Mouse (Mus musculus) heart, embryonic 10.5 days (tissue): ENCODE data around the gene Pkp4. TPM values are rescaled to one million over a fixed set of nuclear protein-coding genes. Genes with fewer than 3 reads are reported as not detected.
A peak's percentile ranks its signal among the peaks of the same experiment; 100 is the strongest.

Experiments used
- DNase-seq: peaks from one replicate; pipeline ENCODE4 v3.0.0-alpha.2; 2017; ENCODE audit warnings: low spot score
- H3K27ac ChIP-seq: fragments of 300-500 bp; sonication (generic); 2 replicates; pipeline ENCODE4 v1.5.1; 2016; ENCODE audit warnings: mild to moderate bottlenecking
- H3K27me3 ChIP-seq: fragments of 300-500 bp; sonication (generic); 2 replicates; pipeline ENCODE4 v1.6.1; 2016; ENCODE audit warnings: mild to moderate bottlenecking; ENCODE audit not compliant: poor library complexity, insufficient read depth, severe bottlenecking
- H3K36me3 ChIP-seq: fragments of 300-500 bp; sonication (generic); 2 replicates; pipeline ENCODE4 v1.6.1; 2016; ENCODE audit warnings: mild to moderate bottlenecking, moderate library complexity
- H3K4me1 ChIP-seq: fragments of 300-500 bp; sonication (generic); 2 replicates; pipeline ENCODE4 v1.6.1; 2016; ENCODE audit warnings: mild to moderate bottlenecking
- H3K4me3 ChIP-seq: fragments of 300-500 bp; sonication (generic); 2 replicates; pipeline ENCODE4 v1.5.1; 2016; ENCODE audit warnings: mild to moderate bottlenecking, moderate library complexity
- H3K9me3 ChIP-seq: fragments of 300-500 bp; sonication (generic); 2 replicates; pipeline ENCODE4 v1.6.1; 2016; ENCODE audit warnings: mild to moderate bottlenecking, moderate library complexity
- WGBS: fragments of 180-500 bp; shearing (Covaris S2); methylation state at CpG from one replicate; pipeline ENCODE4 v1.1.7; 2016; 5-methylcytosine and 5-hydroxymethylcytosine counted together
- polyA plus RNA-seq: library from polyadenylated mRNA; unstranded; fragments of >200 nt; fragmentation: Nextera tagmentation; extraction: Ambion mirVana; gene quantifications from 2 replicates; pipeline ENCODE4 v1.2.1, GENCODE M21; 2016

Pkp4 gene
- polyA plus RNA-seq, 1 experiment from 2014 or later, result 18.5 TPM

- peaks cover 4% of the 10 kb centered on the region; the same call in 1 of the 2 replicates for H3K36me3 ChIP-seq
- 61% methylated on average over 14 of the region's 14 CpGs for WGBS
- no peaks in the 10 kb centered on the region for H3K9me3 ChIP-seq
- peaks cover 21% of the 10 kb centered on the region for H3K4me1 ChIP-seq
- H3K27me3 ChIP-seq, result no peaks in the 10 kb centered on the region
- H3K4me3 ChIP-seq, result no peak overlapping the region
- DNase-seq, result no peak
- no peak overlapping the region for H3K27ac ChIP-seq
Measured at GRCm38 (mm10) chr2:59266428-59266827, 105.8 kb downstream of the Pkp4 start.

GRCm38 (mm10) chr2:59271835-59272234 is 111.2 kb downstream of the Pkp4 start:
- no peak overlapping the region for H3K4me3 ChIP-seq
- H3K36me3 ChIP-seq, result peaks cover 4% of the 10 kb centered on the region; the same call in 1 of the 2 replicates
- no peaks in the 10 kb centered on the region for H3K9me3 ChIP-seq
- WGBS, result 92% methylated on average over 8 of the region's 8 CpGs
- no peak overlapping the region for H3K27ac ChIP-seq
- peaks cover 11% of the 10 kb centered on the region for H3K4me1 ChIP-seq
- no peaks in the 10 kb centered on the region for H3K27me3 ChIP-seq
- DNase-seq, result peak; percentile 50

GRCm38 (mm10) chr2:59272713-59273112 is 112.1 kb downstream of the Pkp4 start:
- 87% methylated on average over 6 of the region's 6 CpGs for WGBS
- DNase-seq, result peak; percentile 45

GRCm38 (mm10) chr2:59280914-59281562 is 120.4 kb downstream of the Pkp4 start:
- H3K9me3 ChIP-seq, result no peaks in the 10 kb centered on the region
- no peak overlapping the region for H3K27ac ChIP-seq
- 0 out of 2 replicates have a peak, but pooled peaks cover 6% of the 10 kb centered on the region for H3K36me3 ChIP-seq
- DNase-seq, result no peak
- WGBS, result 83% methylated on average over 7 of the region's 7 CpGs
- H3K4me1 ChIP-seq, result peaks cover 31% of the 10 kb centered on the region
- H3K4me3 ChIP-seq, result no peak overlapping the region
- H3K27me3 ChIP-seq, result no peaks in the 10 kb centered on the region

More at GRCm38 (mm10) chr2:59272713-59273112, 112.1 kb downstream of the Pkp4 start:
- Histone ChIP-seq H3K9me3 (no peaks in the 10 kb centered on the region), H3K36me3 (peaks cover 4% of the 10 kb centered on the region; the same call in 1 of the 2 replicates), H3K27me3 (no peaks in the 10 kb centered on the region), H3K4me1 (peaks cover 11% of the 10 kb centered on the region), H3K27ac (no peak overlapping the region), H3K4me3 (no peak overlapping the region)

GRCm38 (mm10) chr2:59282966-59283365 is 122.3 kb downstream of the Pkp4 start:
- Histone ChIP-seq H3K27me3 (no peaks in the 10 kb centered on the region), H3K36me3 (0 out of 2 replicates have a peak, but pooled peaks cover 6% of the 10 kb centered on the region), H3K27ac (no peak overlapping the region), H3K4me1 (peaks cover 40% of the 10 kb centered on the region), H3K9me3 (no peaks in the 10 kb centered on the region), H3K4me3 (no peak overlapping the region)
- WGBS, result 95% methylated on average over 6 of the region's 6 CpGs
- DNase-seq, result no peak

GRCm38 (mm10) chr2:59284216-59284615 is 123.6 kb downstream of the Pkp4 start:
- peak overlapping the region; percentile 32; the same call in 1 of the 2 replicates for H3K27ac ChIP-seq
- no peak for DNase-seq
- H3K9me3 ChIP-seq, result no peaks in the 10 kb centered on the region
- H3K4me1 ChIP-seq, result peaks cover 33% of the 10 kb centered on the region
- 87% methylated on average over 5 of the region's 5 CpGs for WGBS
- H3K4me3 ChIP-seq, result no peak overlapping the region
- 0 out of 2 replicates have a peak, but pooled peaks cover 6% of the 10 kb centered on the region for H3K36me3 ChIP-seq
- no peaks in the 10 kb centered on the region for H3K27me3 ChIP-seq

GRCm38 (mm10) chr2:59284734-59285490 is 124.3 kb downstream of the Pkp4 start:
- Histone ChIP-seq H3K4me1 (peaks cover 30% of the 10 kb centered on the region), H3K27me3 (no peaks in the 10 kb centered on the region), H3K36me3 (0 out of 2 replicates have a peak, but pooled peaks cover 6% of the 10 kb centered on the region), H3K9me3 (no peaks in the 10 kb centered on the region), H3K27ac (peak overlapping the region; percentile 32; the same call in 1 of the 2 replicates), H3K4me3 (no peak overlapping the region)
- no peak for DNase-seq
- WGBS, result 71% methylated on average over 8 of the region's 8 CpGs

GRCm38 (mm10) chr2:59285581-59285980 is 124.9 kb downstream of the Pkp4 start:
- H3K36me3 ChIP-seq, result 0 out of 2 replicates have a peak, but pooled peaks cover 6% of the 10 kb centered on the region
- H3K27me3 ChIP-seq, result no peaks in the 10 kb centered on the region
- no peak overlapping the region for H3K27ac ChIP-seq
- H3K9me3 ChIP-seq, result no peaks in the 10 kb centered on the region
- DNase-seq, result no peak
- peaks cover 30% of the 10 kb centered on the region for H3K4me1 ChIP-seq
- H3K4me3 ChIP-seq, result no peak overlapping the region
- WGBS, result 83% methylated on average over 1 of the region's 1 CpGs

GRCm38 (mm10) chr2:59286247-59286646 is 125.6 kb downstream of the Pkp4 start:
- peak overlapping the region; percentile 73 for H3K27ac ChIP-seq
- 44% methylated on average over 9 of the region's 9 CpGs for WGBS
- DNase-seq, result no peak

GRCm38 (mm10) chr2:59287630-59288029 is 127.0 kb downstream of the Pkp4 start:
- Histone ChIP-seq H3K27me3 (no peaks in the 10 kb centered on the region), H3K9me3 (no peaks in the 10 kb centered on the region), H3K27ac (no peak overlapping the region), H3K36me3 (0 out of 2 replicates have a peak, but pooled peaks cover 6% of the 10 kb centered on the region), H3K4me1 (peaks cover 25% of the 10 kb centered on the region), H3K4me3 (no peak overlapping the region)
- WGBS, result 85% methylated on average over 8 of the region's 8 CpGs
- no peak for DNase-seq

More at GRCm38 (mm10) chr2:59286247-59286646, 125.6 kb downstream of the Pkp4 start:
- no peak overlapping the region for H3K4me3 ChIP-seq
- 0 out of 2 replicates have a peak, but pooled peaks cover 6% of the 10 kb centered on the region for H3K36me3 ChIP-seq
- peaks cover 25% of the 10 kb centered on the region for H3K4me1 ChIP-seq
- H3K9me3 ChIP-seq, result no peaks in the 10 kb centered on the region
- H3K27me3 ChIP-seq, result no peaks in the 10 kb centered on the region

- peaks cover 25% of the 10 kb centered on the region for H3K4me1 ChIP-seq
- DNase-seq, result no peak
- no peaks in the 10 kb centered on the region for H3K36me3 ChIP-seq
- H3K9me3 ChIP-seq, result no peaks in the 10 kb centered on the region
- no peak overlapping the region for H3K27ac ChIP-seq
- no peak overlapping the region for H3K4me3 ChIP-seq
- H3K27me3 ChIP-seq, result no peaks in the 10 kb centered on the region
- WGBS, result 92% methylated on average over 2 of the region's 2 CpGs
Measured at GRCm38 (mm10) chr2:59289411-59289810, 128.8 kb downstream of the Pkp4 start.

- no peak for DNase-seq
- Histone ChIP-seq H3K9me3 (no peaks in the 10 kb centered on the region), H3K27me3 (no peaks in the 10 kb centered on the region), H3K27ac (no peak overlapping the region), H3K36me3 (peaks cover 3% of the 10 kb centered on the region; the same call in 1 of the 2 replicates), H3K4me3 (no peak overlapping the region), H3K4me1 (peaks cover 15% of the 10 kb centered on the region)
- WGBS, result 89% methylated on average over 3 of the region's 3 CpGs
Measured at GRCm38 (mm10) chr2:59290391-59290790, 129.7 kb downstream of the Pkp4 start.

- no peaks in the 10 kb centered on the region for H3K9me3 ChIP-seq
- peaks cover 8% of the 10 kb centered on the region; the same call in 1 of the 2 replicates for H3K4me1 ChIP-seq
- WGBS, result 88% methylated on average over 3 of the region's 3 CpGs
Measured at GRCm38 (mm10) chr2:59299831-59300230, 139.2 kb downstream of the Pkp4 start.

More at GRCm38 (mm10) chr2:59299831-59300230, 139.2 kb downstream of the Pkp4 start:
- no peak for DNase-seq
- Histone ChIP-seq H3K27ac (no peak overlapping the region), H3K4me3 (no peak overlapping the region), H3K27me3 (no peaks in the 10 kb centered on the region), H3K36me3 (peaks cover 9% of the 10 kb centered on the region; the same call in 1 of the 2 replicates)
